Mouse (Mus musculus): ENCODE data around the gene Nr2e1.

- TF ChIP-seq CTCF (IDR thresholded peaks at IDR 0.05; ENCODE audit: insufficient read depth, low read depth, low read length): no peak
- TF ChIP-seq POLR2A (IDR thresholded peaks at IDR 0.05; ENCODE audit: insufficient read depth, low read depth, low read length): no peak
Observed at GRCm38 (mm10) chr10:42581694-42582565, 1.5 kb downstream of the Nr2e1 start.

All from olfactory bulb, adult 2 months (tissue).